16 mouse cellular contexts compared by ENCODE assay signal in genomic region chr17:64086875-64087608, GRCm38 (mm10).
DNase-seq lines count a peak whose midpoint lies in the region; ATAC-seq lines count a peak whose summit lies in the region.
"Had no signal": no experiment of that assay in that cellular context is flagged by ENCODE, and none has a peak within 500 bp of the region (broad histone marks: within the 10 kb centered on the region; RNA-seq: fewer than 3 reads in every experiment).

No protein-coding gene starts in this region.

- H3K27ac ChIP-seq in kidney, embryonic 14.5 days (ENCODE audit: low read depth, low read length) = no peak overlapping the region
- H3K27ac ChIP-seq: heart, embryonic 13.5 days; midbrain, embryonic 12.5 days had no signal

- no peak overlapping the region for H3K9ac ChIP-seq in kidney, embryonic 14.5 days (ENCODE audit: low read depth, low read length)
- H3K9ac ChIP-seq: heart, embryonic 13.5 days; liver, postnatal 0 days; midbrain, embryonic 12.5 days had no signal

- no peaks in the 10 kb centered on the region for H3K9me3 ChIP-seq in megakaryocyte, embryonic 14.5 days
- no peaks in the 10 kb centered on the region for H3K9me3 ChIP-seq in kidney, embryonic 14.5 days (ENCODE audit: control insufficient read depth, low read length)
- H3K9me3 ChIP-seq: heart, embryonic 13.5 days; midbrain, embryonic 12.5 days had no signal

- DNase-seq in heart, postnatal 4 days = peak; percentile 22
- DNase-seq in heart, adult 8-10 months (ENCODE audit: low spot score) = no peak
- DNase-seq in cerebellum, adult 8-10 months = peak; percentile 16
- DNase-seq in cerebellum, postnatal 36 days = peak; percentile 26 to 28
- DNase-seq: kidney, adult 18-20 months; kidney, postnatal 14 days; layer of hippocampus, adult 9-11 months; liver, postnatal 0 days; lung, postnatal 36 days; right cerebral cortex, adult 18-20 months; thymus, postnatal 4 days had no signal

- H3K27me3 ChIP-seq in megakaryocyte, embryonic 14.5 days (replicated peaks) = no peaks in the 10 kb centered on the region
- no peaks in the 10 kb centered on the region for H3K27me3 ChIP-seq in kidney, embryonic 14.5 days (ENCODE audit: control insufficient read depth, insufficient read depth, low read length)
- H3K27me3 ChIP-seq: heart, embryonic 13.5 days; midbrain, embryonic 12.5 days had no signal

- H3K4me2 ChIP-seq in kidney, embryonic 14.5 days (replicated peaks; ENCODE audit: low read depth, low read length) = no peak overlapping the region
- H3K4me2 ChIP-seq: heart, embryonic 13.5 days; midbrain, embryonic 12.5 days had no signal

- peaks cover 10% of the 10 kb centered on the region for H3K36me3 ChIP-seq in megakaryocyte, embryonic 14.5 days (replicated peaks; ENCODE audit: low read length)
- no peaks in the 10 kb centered on the region for H3K36me3 ChIP-seq in kidney, embryonic 14.5 days (ENCODE audit: control insufficient read depth, insufficient read depth, low read length)
- H3K36me3 ChIP-seq: midbrain, embryonic 12.5 days had no signal

- ATAC-seq in megakaryocyte, adult 5-6 weeks (ENCODE audit: poor library complexity, severe bottlenecking) = no peak
- ATAC-seq in kidney, embryonic 14.5 days (ENCODE audit: low FRiP score, low TSS enrichment) = no peak
- ATAC-seq: liver, postnatal 0 days had no signal

- 93% methylated on average over 11 of the region's 11 CpGs for WGBS in kidney, embryonic 14.5 days

- peak overlapping the region; percentile 29 for H3K4me3 ChIP-seq in megakaryocyte, embryonic 14.5 days (replicated peaks)
- H3K4me3 ChIP-seq in kidney, embryonic 14.5 days (ENCODE audit: low read length) = no peak overlapping the region
- H3K4me3 ChIP-seq: heart, embryonic 13.5 days; midbrain, embryonic 12.5 days had no signal

- H3K4me1 ChIP-seq in megakaryocyte, embryonic 14.5 days = peaks cover 48% of the 10 kb centered on the region
- H3K4me1 ChIP-seq in kidney, embryonic 14.5 days (ENCODE audit: control insufficient read depth, insufficient read depth, low read length) = no peaks in the 10 kb centered on the region
- H3K4me1 ChIP-seq: heart, embryonic 13.5 days; midbrain, embryonic 12.5 days had no signal
